Mouse (Mus musculus) MEL (cell line): ENCODE results near the gene Kif1bp. TPM values are rescaled to one million over a fixed set of nuclear protein-coding genes. Genes with fewer than 3 reads are reported as not detected.

Source experiments
- DNase-seq: peaks from one replicate; pipeline ENCODE4 v3.0.0; 2011; ENCODE audit warnings: low read depth, low spot score
- H3K27ac ChIP-seq: 2 replicates; pipeline ENCODE4 v1.5.1; 2012; ENCODE audit warnings: low read depth, mild to moderate bottlenecking, control low read depth, low read length, moderate library complexity; ENCODE audit not compliant: control insufficient read depth
- H3K27me3 ChIP-seq, 2 experiments: fragments of 150-350 bp in 1 of 2; sonication (generic) in 1 of 2; 2 replicates each; pipeline ENCODE4 v1.6.1; 2012; ENCODE audit warnings: low read length in 2 of 2, mild to moderate bottlenecking in 2 of 2, improper control_type of control experiment in 1 of 2, moderate library complexity in 1 of 2; ENCODE audit not compliant: insufficient read depth in 2 of 2, control insufficient read depth in 1 of 2
- H3K36me3 ChIP-seq, 2 experiments: 2 replicates each; pipeline ENCODE4 v1.6.1; 2012 to 2014; ENCODE audit warnings: low read length in 2 of 2, improper control_type of control experiment in 1 of 2, inconsistent platforms in 1 of 2, mild to moderate bottlenecking in 1 of 2; ENCODE audit not compliant: insufficient read depth in 2 of 2, control insufficient read depth in 1 of 2
- H3K4me1 ChIP-seq, 2 experiments: fragments of 150-350 bp in 1 of 2; sonication (generic) in 1 of 2; 2 replicates each; pipeline ENCODE4 v1.6.1; 2012; ENCODE audit warnings: low read length in 2 of 2, improper control_type of control experiment in 1 of 2, mild to moderate bottlenecking in 1 of 2; ENCODE audit not compliant: insufficient read depth in 2 of 2, control insufficient read depth in 1 of 2
- H3K4me3 ChIP-seq, 2 experiments: fragments of 150-350 bp in 1 of 2; sonication (generic) in 1 of 2; 2 replicates each; pipeline ENCODE4 v1.5.1; 2012; ENCODE audit warnings: low read depth in 2 of 2, low read length in 2 of 2, mild to moderate bottlenecking in 2 of 2, moderate library complexity in 2 of 2, control low read depth in 1 of 2, improper control_type of control experiment in 1 of 2; ENCODE audit not compliant: control insufficient read depth in 1 of 2, insufficient read depth in 1 of 2
- H3K79me2 ChIP-seq: 2 replicates; pipeline ENCODE4 v1.6.1; 2012; ENCODE audit warnings: mild to moderate bottlenecking, low read length, moderate library complexity; ENCODE audit not compliant: control insufficient read depth, poor library complexity, insufficient read depth
- H3K9ac ChIP-seq: 2 replicates; pipeline ENCODE4 v1.6.1; 2012; ENCODE audit warnings: low read depth, mild to moderate bottlenecking, control low read depth, low read length, moderate library complexity; ENCODE audit not compliant: control insufficient read depth, poor library complexity, severe bottlenecking
- H3K9me3 ChIP-seq: fragments of 150-350 bp; sonication (generic); replicated peaks from 2 replicates; pipeline ENCODE4 v1.6.1; 2012; ENCODE audit warnings: mild to moderate bottlenecking, low read length, improper control_type of control experiment, moderate library complexity; ENCODE audit not compliant: insufficient read depth
- BHLHE40 ChIP-seq: IDR thresholded peaks from 2 replicates; pipeline ENCODE4 v1.6.1; 2012; ENCODE audit warnings: low read depth, mild to moderate bottlenecking, inconsistent platforms, low read length, improper control_type of control experiment, borderline replicate concordance
- ELF1 ChIP-seq: IDR thresholded peaks from 2 replicates; pipeline ENCODE4 v1.6.1; 2014; ENCODE audit warnings: low read depth, mild to moderate bottlenecking, inconsistent platforms, low read length, improper control_type of control experiment, moderate library complexity
- EP300 ChIP-seq, 2 experiments: IDR thresholded peaks; 2 replicates each; pipeline ENCODE4 v1.6.1; 2011; ENCODE audit warnings: improper control_type of control experiment in 2 of 2, low read length in 2 of 2, low read depth in 1 of 2, mild to moderate bottlenecking in 1 of 2
- ETS1 ChIP-seq: IDR thresholded peaks from 2 replicates; pipeline ENCODE4 v1.6.1; 2012; ENCODE audit warnings: low read depth, mild to moderate bottlenecking, inconsistent platforms, low read length, improper control_type of control experiment, moderate library complexity
- MXI1 ChIP-seq: IDR thresholded peaks from 2 replicates; pipeline ENCODE4 v1.6.1; 2011; ENCODE audit warnings: mild to moderate bottlenecking, low read depth, low read length, improper control_type of control experiment
- NRF1 ChIP-seq: IDR thresholded peaks from 2 replicates; pipeline ENCODE4 v1.6.1; 2014; ENCODE audit warnings: low read depth, mild to moderate bottlenecking, inconsistent platforms, low read length, improper control_type of control experiment, moderate library complexity; ENCODE audit not compliant: poor library complexity, insufficient read depth, severe bottlenecking
- POLR2AphosphoS2 ChIP-seq: IDR thresholded peaks from 2 replicates; pipeline ENCODE4 v1.6.1; 2011; ENCODE audit warnings: low read length, improper control_type of control experiment
- RAD21 ChIP-seq: IDR thresholded peaks from 2 replicates; pipeline ENCODE4 v1.6.1; 2011; ENCODE audit warnings: mild to moderate bottlenecking, low read depth, low read length, improper control_type of control experiment
- SIN3A ChIP-seq: IDR thresholded peaks from 2 replicates; pipeline ENCODE4 v1.6.1; 2012; ENCODE audit warnings: low read length, improper control_type of control experiment, inconsistent platforms
- TAL1 ChIP-seq: IDR thresholded peaks from 2 replicates; pipeline ENCODE4 v1.6.1; 2012; ENCODE audit warnings: mild to moderate bottlenecking, inconsistent platforms, low read length, moderate library complexity, mixed read lengths
- TBP ChIP-seq: IDR thresholded peaks from 2 replicates; pipeline ENCODE4 v1.8.0; 2011; ENCODE audit warnings: low read depth, low read length, improper control_type of control experiment
- USF1 ChIP-seq: IDR thresholded peaks from 2 replicates; pipeline ENCODE4 v1.6.1; 2014; ENCODE audit warnings: low read depth, mild to moderate bottlenecking, inconsistent platforms, low read length, improper control_type of control experiment, moderate library complexity
- ZC3H11A ChIP-seq: IDR thresholded peaks from 2 replicates; pipeline ENCODE4 v1.6.1; 2012; ENCODE audit warnings: low read depth, mild to moderate bottlenecking, inconsistent platforms, low read length, improper control_type of control experiment
- ZKSCAN1 ChIP-seq: IDR thresholded peaks from 2 replicates; pipeline ENCODE4 v1.6.1; 2012; ENCODE audit warnings: low read depth, mild to moderate bottlenecking, inconsistent platforms, low read length, improper control_type of control experiment, moderate library complexity
- ZNF384 ChIP-seq: IDR thresholded peaks from 2 replicates; pipeline ENCODE4 v1.6.1; 2012; ENCODE audit warnings: low read depth, mild to moderate bottlenecking, inconsistent platforms, low read length, improper control_type of control experiment
- polyA plus RNA-seq, 2 experiments: library from polyadenylated mRNA; stranded (reverse) in 1 of 2; unstranded in 1 of 2; fragments of >175 nt in 1 of 2; fragments of >200 nt in 1 of 2; gene quantifications; 2 replicates each; pipeline versions ENCODE4 v1.2.1 to v1.2.4; 2012; ENCODE audit warnings: low replicate concordance in 2 of 2, low read depth in 1 of 2; ENCODE audit not compliant: insufficient read length in 2 of 2, insufficient read depth in 1 of 2, missing spikeins in 1 of 2
- total RNA-seq: library from RNA; depleted of rRNA; stranded (reverse); fragments of 300-350 nt; gene quantifications from 2 replicates; pipeline ENCODE4 v1.2.3, GENCODE M21; 2012

Gene Kif1bp
- total and polyA plus RNA-seq, 3 experiments = 17.3 to 177 (median 24.7) TPM

GRCm38 (mm10) chr10:62503353-62503752 is 74.9 kb downstream of the Kif1bp start (continued):
- peak; percentile 65; the same call in 1 of the 2 replicates for TF ChIP-seq BHLHE40
- TF ChIP-seq ZC3H11A = no peak; the same call in 1 of the 2 replicates
- peak; percentile 82 for TF ChIP-seq MXI1
- no peak; the same call in 1 of the 2 replicates for TF ChIP-seq RAD21
- peak; percentile 98 for TF ChIP-seq ETS1
- peak; percentile 78 for TF ChIP-seq TAL1
- TF ChIP-seq ZNF384 = peak; percentile 92

- Histone ChIP-seq H3K27ac (peak overlapping the region; percentile 94), H3K27me3 (no peaks in the 10 kb centered on the region), H3K9ac (peak overlapping the region; percentile 63; the same call in 1 of the 2 replicates), H3K4me1 (peaks cover 13 to 43% of the 10 kb centered on the region in 2 experiments), H3K4me3 (no peak overlapping the region), H3K36me3 (peaks cover 8 to 49% of the 10 kb centered on the region in 2 experiments), H3K79me2 (peaks cover 49% of the 10 kb centered on the region), H3K9me3 (no peaks in the 10 kb centered on the region)
- DNase-seq = peak; percentile 32
- TF ChIP-seq NRF1 = no peak
- no peak for TF ChIP-seq SIN3A
- TF ChIP-seq USF1 = 0 out of 2 replicates have a peak, but pooled peaks have one; percentile 20
- no peak for TF ChIP-seq ELF1
- no peak for TF ChIP-seq ZC3H11A
Observed at GRCm38 (mm10) chr10:62501951-62502350, 76.3 kb downstream of the Kif1bp start.

- peaks cover 11 to 49% of the 10 kb centered on the region in 2 experiments for H3K36me3 ChIP-seq
- TF ChIP-seq ETS1 = 0 out of 2 replicates have a peak, but pooled peaks have one; percentile 31
- TF ChIP-seq ZKSCAN1 = no peak
- no peak for TF ChIP-seq TBP
- no peak for TF ChIP-seq ELF1
- 0 out of 2 replicates have a peak, but pooled peaks have one; percentile 41 for TF ChIP-seq POLR2AphosphoS2
- peak; percentile 13; the same call in 1 of the 2 replicates for TF ChIP-seq SIN3A
- peak; percentile 20; the same call in 1 of the 2 replicates for TF ChIP-seq TAL1
- TF ChIP-seq EP300 (IDR thresholded peaks at IDR 0.05; ENCODE audit: low read depth in 1 of 2, low read length in 2 of 2) = peak; percentile 25 to 42; a peak in 2 of 4 replicates
- TF ChIP-seq, all 39 proteins: peak for 5
- Histone ChIP-seq H3K9me3 (no peaks in the 10 kb centered on the region), H3K27me3 (no peaks in the 10 kb centered on the region), H3K9ac (peak overlapping the region; percentile 30), H3K27ac (peak overlapping the region; percentile 63), H3K79me2 (peaks cover 47% of the 10 kb centered on the region), H3K4me3 (peak overlapping the region in 1 of 2 experiments; percentile 6; a peak in 1 of 4 replicates), H3K4me1 (peaks cover 13 to 43% of the 10 kb centered on the region in 2 experiments)
- DNase-seq = no peak
Observed at GRCm38 (mm10) chr10:62500916-62501615, 77.2 kb downstream of the Kif1bp start.
